Comparison of ENCODE assay signal across 8 mouse cellular contexts in genomic region chr13:46619633-46620032, GRCm38 (mm10). TPM values are rescaled to one million over a fixed set of nuclear protein-coding genes. Genes with fewer than 3 reads are reported as not detected.
DNase-seq lines count a peak whose midpoint lies in the region; ATAC-seq lines count a peak whose summit lies in the region.

No protein-coding gene starts in this region.

- H3K9ac ChIP-seq in liver, embryonic 16.5 days (ENCODE audit: low read depth, low read length) = no peak overlapping the region
- no peak overlapping the region for H3K9ac ChIP-seq in neural tube, embryonic 15.5 days (replicated peaks)

- 63% methylated on average over 11 of the region's 11 CpGs for WGBS in heart, embryonic 10.5 days
- 45% methylated on average over 11 of the region's 11 CpGs for WGBS in liver, embryonic 16.5 days (ENCODE audit: insufficient replicate concordance)
- WGBS in neural tube, embryonic 15.5 days = 46% methylated on average over 11 of the region's 11 CpGs

- H3K4me3 ChIP-seq in heart, embryonic 10.5 days = no peak overlapping the region
- no peak overlapping the region for H3K4me3 ChIP-seq in liver, embryonic 16.5 days (ENCODE audit: low read depth, low read length)
- H3K4me3 ChIP-seq in neural tube, embryonic 15.5 days (replicated peaks) = no peak overlapping the region

- peaks cover 3% of the 10 kb centered on the region; the same call in 1 of the 2 replicates for H3K4me1 ChIP-seq in heart, embryonic 10.5 days
- no peaks in the 10 kb centered on the region; the same call in 1 of the 2 replicates for H3K4me1 ChIP-seq in liver, embryonic 16.5 days (ENCODE audit: control insufficient read depth, low read depth, low read length)
- H3K4me1 ChIP-seq in neural tube, embryonic 15.5 days = peaks cover 5% of the 10 kb centered on the region

- H3K9me3 ChIP-seq in heart, embryonic 10.5 days = no peaks in the 10 kb centered on the region
- no peaks in the 10 kb centered on the region for H3K9me3 ChIP-seq in liver, embryonic 16.5 days (replicated peaks; ENCODE audit: control insufficient read depth, low read length)
- H3K9me3 ChIP-seq in neural tube, embryonic 15.5 days (replicated peaks) = no peaks in the 10 kb centered on the region

- H3K36me3 ChIP-seq in heart, embryonic 10.5 days = peaks cover 74% of the 10 kb centered on the region
- no peaks in the 10 kb centered on the region for H3K36me3 ChIP-seq in liver, embryonic 16.5 days (ENCODE audit: control insufficient read depth, insufficient read depth)
- H3K36me3 ChIP-seq in neural tube, embryonic 15.5 days = no peaks in the 10 kb centered on the region

- no peaks in the 10 kb centered on the region for H3K27me3 ChIP-seq in heart, embryonic 10.5 days (ENCODE audit: insufficient read depth, poor library complexity, severe bottlenecking)
- H3K27me3 ChIP-seq in liver, embryonic 16.5 days (ENCODE audit: control insufficient read depth, insufficient read depth, low read depth, low read length) = no peaks in the 10 kb centered on the region
- H3K27me3 ChIP-seq in neural tube, embryonic 15.5 days (replicated peaks) = no peaks in the 10 kb centered on the region

- no peak overlapping the region for H3K27ac ChIP-seq in heart, embryonic 10.5 days
- H3K27ac ChIP-seq in liver, embryonic 16.5 days (ENCODE audit: low read length) = no peak overlapping the region
- no peak overlapping the region for H3K27ac ChIP-seq in neural tube, embryonic 15.5 days (replicated peaks)

- peak; percentile 70 for ATAC-seq in activated CD4-positive, CD25-positive, alpha-beta regulatory T cell, adult 4 months
- 0 out of 2 replicates have a peak, but pooled peaks have one; percentile 11 for ATAC-seq in liver, embryonic 16.5 days (ENCODE audit: low read depth)
- no peak for ATAC-seq in neural tube, embryonic 15.5 days (ENCODE audit: low FRiP score)

- intact Hi-C loops in heart, postnatal 14 days (cut with DNase I) = no loop called here

- peak; percentile 93 for DNase-seq in heart, adult 11 months
- no peak for DNase-seq in heart, embryonic 10.5 days (ENCODE audit: low spot score)
- DNase-seq in heart, postnatal 14 days = peak; percentile 17 to 23
- DNase-seq in cerebellum, postnatal 4 days (ENCODE audit: low spot score in 2 of 2) = no peak
- no peak for DNase-seq in cerebellum, postnatal 36 days

- H3K4me2 ChIP-seq in liver, embryonic 16.5 days (ENCODE audit: low read depth, low read length) = peak overlapping the region; percentile 11; the same call in 1 of the 2 replicates
- 0 out of 2 replicates have a peak overlapping the region, but pooled peaks have one; percentile 1 for H3K4me2 ChIP-seq in neural tube, embryonic 15.5 days

RNA-seq across cellular contexts. Expression of gene Fam8a1, which starts 49.7 kb away (rescaled TPM):
- polyA plus RNA-seq in heart, embryonic 10.5 days (2016; fragmentation: Nextera tagmentation; extraction: Ambion mirVana) = 8.3 and 11.6 TPM in 2 replicates
- 1 to 10 TPM; 4.8 to 6.4 TPM for polyA plus RNA-seq in activated CD4-positive, CD25-positive, alpha-beta regulatory T cell, adult 4 months (2017; shearing (Covaris generic))
- total RNA-seq in heart, postnatal 14 days (2021) = 10 to 100 TPM; 37.3 to 38.5 TPM
- 2.0 and 2.3 TPM in 2 replicates for polyA plus RNA-seq in liver, embryonic 16.5 days (2015; fragmentation: Nextera tagmentation; extraction: Ambion mirVana)
- 12.9 and 14.8 TPM in 2 replicates for polyA plus RNA-seq in neural tube, embryonic 15.5 days (2015; fragmentation: Nextera tagmentation; extraction: Ambion mirVana)

Comparison
In these comparisons a context has a peak if more than half of its experiments do, and no peak if none do; other contexts are left out.
1. DNase-seq: peak in heart, adult 11 months (single experiment) and heart, postnatal 14 days (2 of 2); none in heart, embryonic 10.5 days (single experiment), cerebellum, postnatal 4 days (0 of 2) and cerebellum, postnatal 36 days (0 of 2).